Mouse (Mus musculus) stomach, embryonic 14.5 days (tissue): ENCODE measurements around the gene Nim1k. TPM values are rescaled to one million over a fixed set of nuclear protein-coding genes. Genes with fewer than 3 reads are reported as not detected.
"Not testable (repeated sequence)": the region's sequence is repeated elsewhere in the genome, so short reads cannot be mapped to it uniquely, and the experiment has no call there.

Experiments used
- ATAC-seq: fragments of 200-750 bp; cut with Nextera tagmentation; 2 replicates; pipeline ENCODE4 v1.8.0; 2017; ENCODE audit warnings: low read depth, moderate TSS enrichment; ENCODE audit not compliant: insufficient number of reproducible peaks, insufficient read depth, low FRiP score
- H3K27ac ChIP-seq: fragments of 300-500 bp; sonication (generic); 2 replicates; pipeline ENCODE4 v1.5.1; 2014; ENCODE audit warnings: mild to moderate bottlenecking, low read length, moderate library complexity, mixed read lengths
- H3K27me3 ChIP-seq: fragments of 300-500 bp; sonication (generic); 2 replicates; pipeline ENCODE4 v1.6.1; 2014; ENCODE audit warnings: low read length, control low read depth, mixed read lengths; ENCODE audit not compliant: control insufficient read depth, insufficient read depth
- H3K36me3 ChIP-seq: fragments of 300-500 bp; sonication (generic); 2 replicates; pipeline ENCODE4 v1.6.1; 2014; ENCODE audit warnings: mild to moderate bottlenecking, control low read depth, low read length, moderate library complexity, mixed read lengths; ENCODE audit not compliant: control insufficient read depth, insufficient read depth
- H3K4me1 ChIP-seq: fragments of 300-500 bp; sonication (generic); 2 replicates; pipeline ENCODE4 v1.6.1; 2014; ENCODE audit warnings: low read length, control low read depth, mixed read lengths; ENCODE audit not compliant: control insufficient read depth, insufficient read depth
- H3K4me2 ChIP-seq: fragments of 300-500 bp; sonication (generic); replicated peaks from 2 replicates; pipeline ENCODE4 v1.6.1; 2014; ENCODE audit warnings: low read depth, low read length, control low read depth
- H3K4me3 ChIP-seq: fragments of 300-500 bp; sonication (generic); 2 replicates; pipeline ENCODE4 v1.5.1; 2014; ENCODE audit warnings: low read depth, low read length, control low read depth
- H3K9ac ChIP-seq: fragments of 300-500 bp; sonication (generic); replicated peaks from 2 replicates; pipeline ENCODE4 v1.6.1; 2014; ENCODE audit warnings: low read depth, mild to moderate bottlenecking, control low read depth, low read length, moderate library complexity, mixed read lengths
- H3K9me3 ChIP-seq: fragments of 300-500 bp; sonication (generic); 2 replicates; pipeline ENCODE4 v1.6.1; 2016; ENCODE audit warnings: low read depth, low read length, control low read depth; ENCODE audit not compliant: control insufficient read depth
- WGBS: fragments of 180-500 bp; shearing (Covaris S2); extraction: QIAGEN DNeasy Blood & Tissue Kit; methylation state at CpG from one replicate; pipeline ENCODE4 v1.1.7; 2014; 5-methylcytosine and 5-hydroxymethylcytosine counted together
- polyA plus RNA-seq: library from polyadenylated mRNA; unstranded; fragments of >200 nt; fragmentation: Nextera tagmentation; extraction: Ambion mirVana; gene quantifications from 2 replicates; pipeline ENCODE4 v1.2.1, GENCODE M21; 2014

Nim1k gene
- polyA plus RNA-seq, 1 experiment from 2014 or later = 1.0 TPM

DNA sequence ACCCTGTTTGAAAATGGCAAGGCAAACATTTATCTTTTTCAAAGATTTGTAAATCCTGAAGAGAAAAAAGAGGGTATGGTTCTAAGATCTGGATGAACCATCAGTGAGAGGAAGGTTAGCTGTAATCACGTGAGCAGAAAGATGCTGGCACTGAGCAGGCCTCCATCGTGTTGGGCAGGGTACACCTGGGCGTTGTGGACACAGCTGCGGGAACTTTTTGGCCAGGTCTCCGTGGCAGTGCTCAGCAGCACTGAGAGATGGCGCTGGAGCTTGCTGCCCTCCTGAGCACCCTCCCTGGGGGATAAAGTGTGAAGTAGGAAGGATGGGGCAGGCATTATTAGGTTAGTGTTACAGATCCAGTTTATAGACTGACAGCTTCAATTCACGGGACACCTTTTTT lies 48.7 kb downstream of the Nim1k start:
- Histone ChIP-seq H3K27ac (no peak overlapping the region), H3K4me1 (no peaks in the 10 kb centered on the region), H3K36me3 (peaks cover 57% of the 10 kb centered on the region), H3K4me2 (no peak overlapping the region), H3K9me3 (no peaks in the 10 kb centered on the region), H3K4me3 (no peak overlapping the region), H3K9ac (no peak overlapping the region), H3K27me3 (no peaks in the 10 kb centered on the region)
- ATAC-seq = no peak
- WGBS = 70% methylated on average over 7 of the region's 7 CpGs

DNA sequence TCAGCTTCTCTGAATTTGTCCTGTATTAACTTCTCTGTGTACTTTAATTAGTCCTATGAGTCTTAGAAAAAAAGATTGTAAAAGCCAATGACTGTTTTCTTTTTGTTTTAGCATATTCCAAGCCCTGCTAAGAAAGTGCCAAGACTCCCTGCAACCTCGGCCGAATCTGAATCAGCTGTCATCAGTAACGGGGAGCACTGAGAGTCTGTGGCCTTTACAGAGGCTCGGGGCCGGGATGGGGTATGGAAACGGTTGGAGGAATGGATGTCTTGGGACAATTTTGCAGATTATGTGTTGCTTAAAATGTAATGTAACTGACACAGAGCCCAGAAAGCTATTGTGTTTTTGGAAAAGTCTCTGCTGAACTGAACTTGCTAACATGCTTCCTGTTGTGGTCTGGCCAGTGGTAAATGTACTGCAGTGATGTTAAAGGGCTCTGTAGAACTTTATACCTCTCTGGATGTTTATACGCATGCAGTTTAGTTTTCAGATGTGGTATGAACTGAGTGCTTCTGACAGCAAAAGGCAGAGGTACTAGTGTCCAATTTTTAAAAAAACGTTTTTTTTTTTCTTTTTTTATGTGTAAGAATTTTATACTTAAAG lies 49.3 kb downstream of the Nim1k start:
- H3K9me3 ChIP-seq, H3K4me2 ChIP-seq, H3K27me3 ChIP-seq, H3K4me1 ChIP-seq, ATAC-seq, H3K4me3 ChIP-seq, H3K9ac ChIP-seq, H3K27ac ChIP-seq: not testable (repeated sequence)
- peaks cover 60% of the 10 kb centered on the region for H3K36me3 ChIP-seq
- 85% methylated on average over 7 of the region's 8 CpGs for WGBS

DNA sequence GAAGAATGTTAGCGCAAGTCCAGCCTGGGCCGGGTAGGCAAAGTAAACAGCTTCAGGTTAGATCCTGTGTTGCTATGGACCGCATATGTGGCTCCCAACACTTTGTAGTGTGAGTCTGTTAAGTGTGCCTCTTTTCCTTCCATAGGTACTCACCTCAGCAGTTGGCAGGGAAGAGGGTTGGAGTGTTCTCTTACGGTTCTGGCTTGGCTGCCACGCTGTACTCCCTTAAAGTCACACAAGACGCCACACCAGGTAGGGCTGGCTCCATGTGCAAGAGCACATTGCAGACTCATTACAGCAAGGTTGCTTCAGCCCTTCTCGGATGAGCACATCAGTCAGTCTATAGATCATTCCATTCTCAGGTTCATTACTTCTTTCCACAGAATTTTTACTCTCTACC lies 51.4 kb downstream of the Nim1k start:
- no peak for ATAC-seq
- H3K9me3 ChIP-seq = no peaks in the 10 kb centered on the region
- H3K36me3 ChIP-seq = peaks cover 66% of the 10 kb centered on the region
- H3K4me3 ChIP-seq = no peak overlapping the region
- 90% methylated on average over 7 of the region's 7 CpGs for WGBS
- H3K4me2 ChIP-seq = no peak overlapping the region
- no peak overlapping the region for H3K9ac ChIP-seq
- H3K27me3 ChIP-seq = no peaks in the 10 kb centered on the region
- no peak overlapping the region for H3K27ac ChIP-seq
- H3K4me1 ChIP-seq = no peaks in the 10 kb centered on the region

DNA sequence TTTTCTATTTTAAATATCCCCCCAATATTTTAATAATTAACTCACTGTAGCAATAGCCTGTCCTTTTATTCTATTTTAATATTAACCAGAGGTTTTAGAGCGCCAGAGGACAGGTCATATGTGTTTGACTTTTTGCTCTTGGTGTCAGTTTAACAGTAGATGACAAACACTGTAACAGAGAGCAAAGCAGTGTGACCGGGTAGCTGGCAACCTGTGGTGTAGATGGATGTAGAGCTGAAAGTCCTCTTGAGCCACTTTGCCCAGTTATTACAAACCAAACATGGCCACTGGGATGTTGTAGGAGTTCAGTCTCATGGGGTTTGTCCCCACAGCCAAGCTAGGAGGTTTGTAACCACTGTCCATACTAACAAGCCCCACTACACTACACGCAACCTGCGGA lies 57.2 kb downstream of the Nim1k start:
- Histone ChIP-seq H3K9ac (no peak overlapping the region), H3K4me1 (peaks cover 3% of the 10 kb centered on the region; the same call in 1 of the 2 replicates), H3K36me3 (peaks cover 36% of the 10 kb centered on the region), H3K27ac (no peak overlapping the region), H3K9me3 (no peaks in the 10 kb centered on the region), H3K4me3 (no peak overlapping the region), H3K27me3 (no peaks in the 10 kb centered on the region), H3K4me2 (no peak overlapping the region)
- ATAC-seq = no peak
- 90% methylated on average over 4 of the region's 4 CpGs for WGBS

DNA sequence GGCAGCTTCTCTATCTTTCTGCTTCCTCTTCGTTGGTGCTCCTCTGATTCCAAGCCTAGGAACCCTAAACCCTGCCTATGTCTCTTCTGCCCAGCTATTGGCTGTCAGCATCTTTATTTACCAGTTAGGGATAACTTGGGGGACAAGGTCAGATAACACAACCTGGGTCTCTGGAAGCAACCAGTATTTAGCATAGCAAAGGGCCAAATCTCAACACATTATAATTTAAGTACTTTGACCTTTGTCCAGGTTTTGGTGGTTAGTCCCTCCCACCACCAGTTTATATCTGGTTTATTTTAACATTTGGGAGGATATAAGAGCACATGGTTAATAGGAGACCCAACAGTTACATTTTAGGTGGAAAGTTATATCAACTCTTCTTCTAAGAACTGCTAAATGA lies 59.2 kb downstream of the Nim1k start:
- WGBS = 62% methylated on average over 1 of the region's 1 CpGs
- Histone ChIP-seq H3K9me3 (no peaks in the 10 kb centered on the region), H3K4me1 (peaks cover 6% of the 10 kb centered on the region; the same call in 1 of the 2 replicates), H3K4me3 (no peak overlapping the region), H3K9ac (no peak overlapping the region), H3K27me3 (no peaks in the 10 kb centered on the region), H3K4me2 (no peak overlapping the region), H3K36me3 (peaks cover 19% of the 10 kb centered on the region), H3K27ac (no peak overlapping the region)
- ATAC-seq = no peak

DNA sequence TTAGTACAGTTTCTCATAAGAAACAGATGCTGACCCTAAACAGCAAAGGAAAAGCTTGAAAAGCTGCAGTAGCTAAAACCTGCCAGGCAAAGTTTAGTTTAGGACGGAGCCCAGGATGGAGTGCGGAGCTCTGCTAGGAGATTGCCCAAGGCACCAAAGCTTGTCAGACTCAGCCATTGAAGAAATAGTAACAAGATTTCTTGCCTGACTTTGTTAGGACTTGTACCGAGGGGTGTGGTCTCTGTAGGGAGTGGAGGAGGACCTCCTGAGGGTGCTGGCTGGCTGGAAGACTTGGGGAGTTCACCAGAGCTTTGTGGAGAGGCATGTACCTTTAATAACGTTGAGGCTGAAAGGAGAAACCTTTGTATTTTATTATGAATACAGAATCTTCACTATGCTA lies 60.0 kb downstream of the Nim1k start:
- no peak overlapping the region for H3K4me3 ChIP-seq
- H3K4me2 ChIP-seq = no peak overlapping the region
- H3K4me1 ChIP-seq = peaks cover 9% of the 10 kb centered on the region; the same call in 1 of the 2 replicates
- no peaks in the 10 kb centered on the region for H3K9me3 ChIP-seq
- 54% methylated on average over 4 of the region's 4 CpGs for WGBS
- no peak overlapping the region for H3K9ac ChIP-seq
- no peak overlapping the region for H3K27ac ChIP-seq
- ATAC-seq = no peak; the same call in 1 of the 2 replicates
- H3K36me3 ChIP-seq = peaks cover 14% of the 10 kb centered on the region
- no peaks in the 10 kb centered on the region for H3K27me3 ChIP-seq

DNA sequence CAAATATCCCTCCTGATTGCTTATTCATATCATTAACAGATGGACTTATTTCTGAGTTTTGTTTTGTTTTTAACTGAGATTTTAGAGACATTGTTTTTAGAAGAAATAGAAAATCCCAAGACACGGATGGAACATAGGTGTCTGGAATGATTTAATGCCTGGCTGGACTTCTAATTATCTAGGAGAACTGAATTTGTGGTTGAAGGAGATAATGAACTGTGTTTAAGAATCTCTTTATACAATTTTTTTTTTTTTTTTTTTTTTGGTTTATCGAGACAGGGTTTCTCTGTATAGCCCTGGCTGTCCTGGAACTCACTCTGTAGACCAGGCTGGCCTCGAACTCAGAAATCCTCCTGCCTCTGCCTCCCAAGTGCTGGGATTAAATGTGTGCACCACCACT lies 63.7 kb downstream of the Nim1k start:
- Histone ChIP-seq H3K4me3 (peak overlapping the region; percentile 99), H3K4me2 (peak overlapping the region; percentile 79), H3K9ac (peak overlapping the region; percentile 86; the same call in 1 of the 2 replicates)
- ATAC-seq, H3K4me1 ChIP-seq, H3K27me3 ChIP-seq, H3K9me3 ChIP-seq, H3K36me3 ChIP-seq, H3K27ac ChIP-seq: not testable (repeated sequence)
- 74% methylated on average over 3 of the region's 3 CpGs for WGBS

DNA sequence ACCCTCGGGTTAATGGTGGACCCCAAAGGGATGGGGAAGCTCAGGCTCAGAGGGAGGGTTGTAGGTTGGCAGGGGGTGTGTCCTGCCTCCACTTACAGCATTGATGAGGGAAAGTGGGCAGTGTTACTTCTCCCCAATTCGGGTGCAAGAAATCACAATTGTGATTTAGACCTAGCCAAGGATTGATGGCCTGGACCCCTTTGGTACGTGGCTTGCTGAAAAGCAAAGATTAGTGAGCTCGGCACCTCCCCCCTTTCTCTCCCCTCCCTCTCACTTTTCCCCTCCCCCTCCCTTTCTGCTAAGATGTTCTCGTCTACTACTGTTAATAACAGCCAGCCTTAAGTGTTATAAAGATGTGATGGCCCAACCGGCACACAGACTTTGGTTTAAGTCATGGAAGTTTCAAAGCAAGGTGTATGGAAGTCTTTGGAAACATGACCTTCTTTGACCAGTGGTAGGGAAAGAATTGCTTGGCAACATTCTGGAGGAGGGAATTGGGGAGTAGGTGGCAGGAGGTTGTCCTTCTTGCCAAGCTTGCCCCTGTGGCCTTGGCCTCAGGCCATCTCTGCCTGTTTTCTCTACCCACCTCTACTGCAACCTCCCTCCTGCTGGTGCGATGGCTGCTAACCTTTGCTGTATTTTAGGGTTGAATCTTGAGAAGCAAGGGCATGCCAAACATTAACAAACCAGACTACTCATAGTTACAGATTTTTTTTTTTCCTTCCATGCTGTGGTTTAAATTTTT lies 64.6 kb downstream of the Nim1k start:
- H3K27me3 ChIP-seq = no peaks in the 10 kb centered on the region
- WGBS = 1% methylated on average over 7 of the region's 7 CpGs
- H3K4me2 ChIP-seq = peak overlapping the region; percentile 79
- H3K9me3 ChIP-seq = no peaks in the 10 kb centered on the region
- peak overlapping the region; percentile 99 for H3K4me3 ChIP-seq
- H3K27ac ChIP-seq = peak overlapping the region; percentile 97
- ATAC-seq = no peak
- 0 out of 2 replicates have a peak, but pooled peaks cover 3% of the 10 kb centered on the region for H3K36me3 ChIP-seq
- peak overlapping the region; percentile 86 for H3K9ac ChIP-seq
- peaks cover 9% of the 10 kb centered on the region; the same call in 1 of the 2 replicates for H3K4me1 ChIP-seq
